Mouse (Mus musculus) cerebellum, adult 11 months (tissue): ENCODE data around the gene Suclg1.

Source experiments
- DNase-seq: peaks from one replicate; pipeline ENCODE4 v3.0.0; 2022

Suclg1 gene

DNA sequence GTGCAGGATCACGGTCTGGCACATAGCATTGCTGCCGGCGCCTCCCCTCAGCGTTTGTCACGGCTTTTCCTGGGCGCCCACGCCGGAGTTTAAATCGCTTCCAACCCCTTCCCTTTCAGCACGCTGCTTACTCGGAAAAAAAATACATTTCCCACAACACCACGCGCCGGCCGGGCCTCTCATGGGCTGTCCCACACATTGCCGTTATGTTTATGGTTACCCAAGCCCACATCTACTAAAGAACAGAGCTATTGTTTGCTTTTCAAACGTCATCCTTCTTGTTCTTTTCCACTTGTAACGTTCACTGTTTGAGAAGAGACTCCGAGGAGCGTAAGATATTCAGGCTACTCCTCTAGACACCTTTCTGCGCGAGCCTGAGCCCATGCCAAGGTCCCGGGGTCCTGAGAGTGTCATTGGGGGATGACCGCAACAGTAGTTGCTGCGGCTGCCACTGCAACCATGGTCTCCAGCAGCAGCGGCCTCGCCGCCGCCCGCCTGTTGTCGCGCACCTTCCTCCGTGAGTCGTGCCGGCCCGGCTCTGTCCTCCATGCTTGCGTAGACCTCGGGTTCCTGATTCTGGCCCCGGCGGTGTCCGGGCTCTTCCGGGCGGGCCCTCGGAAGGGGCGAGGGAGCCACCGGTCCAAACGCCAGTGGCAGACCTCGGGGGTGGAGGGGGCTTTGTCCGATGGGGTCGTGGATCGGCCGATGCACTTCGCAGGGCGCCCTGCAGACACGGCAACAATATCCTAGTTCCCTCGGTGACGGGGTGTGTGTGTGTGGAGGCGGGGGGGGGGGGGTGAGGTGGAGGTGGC, at the start of gene Suclg1:
Gene Suclg1, plus strand, starts transcription at position 146 of the 812 bp plus-strand sequence.
- DNase-seq: peak; percentile 85

- no peak for DNase-seq
Observed at GRCm38 (mm10) chr6:73203724-73204123, 44.5 kb upstream of the Suclg1 start.

DNA sequence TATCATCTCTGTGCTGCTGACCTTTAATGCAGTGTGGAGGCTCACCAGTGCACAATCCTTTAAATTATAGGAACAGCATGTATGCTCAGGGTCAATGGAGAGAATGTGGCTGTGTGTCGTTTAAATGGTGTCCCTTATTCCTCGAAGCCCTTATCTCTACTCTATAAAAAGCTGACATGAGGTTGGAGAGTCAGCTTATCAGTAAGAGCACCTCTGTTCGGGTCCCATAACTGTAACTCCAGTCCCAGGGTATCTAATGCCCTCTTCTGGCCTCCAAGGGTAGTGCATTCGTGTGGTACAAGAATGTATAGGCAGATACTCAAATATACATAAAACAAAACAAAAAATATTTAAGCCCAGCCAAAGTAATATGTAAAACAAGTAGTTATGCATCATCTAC, 43.2 kb upstream of the Suclg1 start:
- DNase-seq: no peak

GRCm38 (mm10) chr6:73209598-73209997, 38.6 kb upstream of the Suclg1 start:
- DNase-seq: no peak

DNA sequence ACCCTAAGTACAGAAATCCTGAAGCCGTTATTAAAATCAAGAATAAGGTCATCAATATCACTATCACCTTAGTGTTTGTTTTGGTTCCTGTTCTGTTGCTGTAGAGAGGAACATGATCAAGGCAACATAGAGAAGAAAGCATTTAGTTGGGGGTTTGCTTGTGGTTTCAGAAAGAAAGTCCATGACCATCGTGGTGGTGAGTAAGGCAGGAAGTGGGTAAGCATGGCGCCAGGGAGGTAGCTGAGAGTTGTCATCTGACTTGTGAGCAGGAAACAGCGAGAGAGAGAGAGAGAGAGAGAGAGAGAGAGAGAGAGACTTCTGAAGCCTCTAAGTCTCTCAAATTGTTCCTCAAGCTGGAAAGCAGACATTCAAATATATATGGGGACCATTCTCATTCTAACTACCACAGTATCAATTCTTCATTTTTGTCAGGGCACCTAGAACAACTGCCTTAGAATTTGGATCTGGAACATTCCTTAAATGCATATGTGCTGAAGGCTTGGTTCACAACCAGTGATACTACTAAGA, 37.7 kb upstream of the Suclg1 start:
- no peak for DNase-seq

GRCm38 (mm10) chr6:73211036-73211435, 37.1 kb upstream of the Suclg1 start:
- no peak for DNase-seq

- no peak for DNase-seq
Observed at GRCm38 (mm10) chr6:73211602-73212001, 36.6 kb upstream of the Suclg1 start.

- peak; percentile 84 for DNase-seq
Observed at GRCm38 (mm10) chr6:73221189-73221957, 26.8 kb upstream of the Suclg1 start, which contains the start of gene Dnah6. TSS of gene Dnah6 (minus strand) at chr6:73221651.

DNA sequence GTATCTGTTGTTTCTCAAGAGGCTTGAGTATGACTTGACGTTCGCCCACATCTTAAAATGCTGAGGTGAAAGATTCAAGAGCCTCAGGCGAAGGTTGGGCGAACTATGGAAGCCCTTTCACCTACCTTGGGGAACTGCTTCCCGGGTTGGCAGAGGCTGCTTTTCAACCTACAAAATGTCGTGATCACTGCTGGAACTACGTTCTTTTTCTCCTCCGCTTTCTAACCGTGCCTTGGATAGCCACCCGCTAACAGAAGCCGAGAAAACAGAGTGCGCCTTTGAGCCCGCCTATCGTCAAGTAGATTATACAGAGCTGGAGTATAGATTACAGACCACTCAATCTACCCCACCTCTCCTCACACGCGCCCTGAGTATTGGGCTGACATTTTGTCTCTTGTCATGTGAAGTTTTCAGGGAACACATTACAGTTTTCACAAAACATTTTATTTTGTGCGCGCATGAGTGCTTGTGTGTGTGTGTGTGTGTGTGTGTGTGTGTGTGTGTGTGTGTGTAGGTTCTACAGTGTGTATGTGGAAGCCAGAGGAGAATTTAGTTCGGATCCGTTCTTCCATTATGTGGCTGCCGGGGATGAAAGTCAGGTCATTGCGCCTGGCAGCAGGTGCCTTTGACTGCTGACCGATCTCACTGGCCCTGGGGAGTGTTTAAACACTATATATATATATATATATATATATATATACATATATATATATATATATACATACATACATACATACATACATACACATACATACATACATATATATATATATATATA, 26.0 kb upstream of the Suclg1 start:
- no peak for DNase-seq

GRCm38 (mm10) chr6:73222841-73223526, 25.2 kb upstream of the Suclg1 start:
- peak; percentile 26 for DNase-seq

DNA sequence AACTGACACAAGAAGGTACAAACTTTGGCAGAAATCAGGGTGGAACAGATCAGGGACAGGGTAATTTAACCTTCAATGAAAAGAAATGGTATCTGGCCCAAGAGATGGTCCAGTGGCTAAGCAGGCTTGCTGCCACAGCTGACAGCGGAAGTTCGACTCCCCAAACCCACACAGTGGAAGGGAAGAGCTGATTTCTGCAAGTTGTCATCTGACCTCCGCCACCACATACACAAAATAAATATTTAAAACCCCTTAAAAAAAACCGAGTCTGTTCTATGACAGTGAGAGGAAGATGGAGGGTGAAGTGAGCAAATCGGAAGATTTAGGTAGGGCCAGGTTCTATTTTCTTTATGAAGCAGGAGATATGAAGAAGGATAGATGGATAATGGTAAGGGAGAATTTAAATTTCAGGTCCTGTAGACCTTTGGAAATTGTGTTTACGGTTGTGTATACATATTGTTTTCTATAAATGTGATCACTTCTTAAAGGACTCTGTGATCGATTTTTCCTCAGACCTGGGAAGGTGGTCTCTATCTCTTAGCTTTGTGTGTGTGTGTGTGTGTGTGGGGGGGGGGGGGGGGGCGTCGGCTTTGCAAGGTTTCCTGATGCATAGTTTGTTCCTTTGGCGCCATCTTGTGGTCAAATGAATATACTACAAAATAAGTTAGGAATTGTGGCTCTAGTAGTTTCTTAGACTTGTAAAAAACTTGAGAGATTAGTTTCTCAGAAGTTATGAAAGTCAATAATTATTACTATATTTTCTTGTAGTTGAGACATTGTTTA, 20.6 kb upstream of the Suclg1 start:
- no peak for DNase-seq

GRCm38 (mm10) chr6:73228408-73228807, 19.8 kb upstream of the Suclg1 start:
- no peak for DNase-seq

DNA sequence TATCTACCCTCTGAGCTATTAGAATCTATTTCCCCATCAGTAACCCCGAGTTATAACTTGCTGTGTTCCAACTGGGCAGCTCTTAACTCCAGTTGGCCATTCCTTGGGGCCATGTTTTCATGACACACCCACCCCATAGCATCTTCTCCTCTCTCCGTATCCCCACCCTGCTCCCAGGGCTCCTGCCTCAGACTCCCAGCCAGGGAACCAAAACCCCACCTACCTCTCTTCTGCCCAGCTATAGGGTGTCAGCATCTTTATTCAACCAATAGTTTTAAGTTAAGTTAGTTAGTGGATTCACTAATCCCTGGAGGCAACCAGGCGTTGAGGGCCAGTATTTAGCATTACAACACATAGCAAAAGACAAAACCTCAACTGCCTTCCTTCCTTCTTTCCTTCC, 19.3 kb upstream of the Suclg1 start:
- no peak for DNase-seq

- DNase-seq: no peak
Observed at GRCm38 (mm10) chr6:73232152-73232584, 16.0 kb upstream of the Suclg1 start.

DNA sequence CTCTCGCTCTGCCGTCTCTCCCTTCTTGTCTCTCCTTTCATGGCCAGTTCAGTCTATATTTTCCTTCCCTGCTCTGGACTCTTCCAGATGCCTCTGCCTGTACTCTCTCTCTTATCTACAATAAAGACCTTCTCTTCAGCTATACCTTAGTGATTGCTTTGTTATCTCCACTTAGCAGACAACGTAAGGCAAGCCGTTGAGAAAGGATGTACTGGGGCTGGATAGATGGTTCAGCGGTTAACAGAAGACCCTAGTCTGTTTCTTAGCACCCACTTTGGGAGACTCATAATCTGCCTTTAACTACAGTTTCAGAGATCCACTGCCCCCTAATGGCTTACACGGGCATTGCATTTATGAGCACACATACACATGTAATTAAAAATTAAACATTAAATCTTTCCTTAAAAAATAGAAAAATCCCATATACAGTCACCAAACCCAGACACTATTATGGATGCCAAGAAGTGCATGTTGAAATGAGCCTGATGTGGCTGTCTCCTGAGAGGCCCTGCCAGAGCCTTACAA, 14.9 kb upstream of the Suclg1 start:
- DNase-seq: no peak

DNA sequence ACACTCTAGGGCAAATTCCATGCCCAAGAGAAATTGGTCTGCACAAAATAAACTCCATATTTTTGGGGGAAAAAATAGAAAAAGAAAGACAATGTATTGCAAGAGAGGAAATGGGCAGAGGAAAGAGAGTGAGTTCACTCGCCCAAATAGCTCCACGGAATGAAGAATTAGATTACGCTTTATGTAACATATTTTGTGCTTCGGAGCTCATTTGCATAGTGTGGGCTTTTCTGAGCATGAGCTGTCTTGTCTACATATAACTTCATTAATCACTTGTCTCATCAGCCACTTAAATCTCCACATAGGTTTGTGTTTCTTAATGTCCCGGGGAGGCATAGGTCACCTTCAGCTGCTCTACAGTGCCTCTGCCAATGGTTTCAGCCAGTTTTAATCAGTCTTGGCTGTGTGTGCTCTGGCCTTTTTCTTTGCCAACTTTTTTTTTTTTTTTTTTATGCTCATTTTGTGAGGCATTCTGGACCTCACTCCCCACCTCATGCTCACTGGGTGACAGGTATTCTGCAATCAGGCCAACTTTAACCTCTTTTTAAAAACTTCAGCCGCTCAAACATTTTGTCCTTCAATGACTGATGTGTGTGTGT, 13.8 kb upstream of the Suclg1 start:
- no peak for DNase-seq

- no peak for DNase-seq
Observed at GRCm38 (mm10) chr6:73235650-73236049, 12.5 kb upstream of the Suclg1 start.

- no peak for DNase-seq
Observed at GRCm38 (mm10) chr6:73246821-73247220, 1.4 kb upstream of the Suclg1 start.

DNA sequence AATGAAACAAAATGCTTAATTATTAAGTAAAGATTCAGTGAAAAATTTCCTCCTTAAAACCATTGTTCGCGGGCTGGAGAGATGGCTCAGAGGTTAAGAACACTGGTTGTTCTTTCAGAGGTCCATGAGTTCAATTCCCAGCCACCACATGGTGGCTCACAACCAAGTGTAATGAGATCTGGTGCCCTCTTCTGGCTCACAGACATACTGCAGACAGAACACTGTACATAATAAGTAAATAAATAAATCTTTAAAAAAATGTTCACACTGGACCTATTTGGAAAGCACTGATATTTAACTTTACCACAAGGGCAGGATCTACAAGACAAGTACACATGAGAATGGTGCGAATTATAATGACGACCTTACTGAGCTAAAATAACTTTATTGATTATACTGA, 730 bp upstream of the Suclg1 start:
- no peak for DNase-seq

- DNase-seq: peak; percentile 47
Observed at GRCm38 (mm10) chr6:73249049-73249422, 854 bp downstream of the Suclg1 start.

DNA sequence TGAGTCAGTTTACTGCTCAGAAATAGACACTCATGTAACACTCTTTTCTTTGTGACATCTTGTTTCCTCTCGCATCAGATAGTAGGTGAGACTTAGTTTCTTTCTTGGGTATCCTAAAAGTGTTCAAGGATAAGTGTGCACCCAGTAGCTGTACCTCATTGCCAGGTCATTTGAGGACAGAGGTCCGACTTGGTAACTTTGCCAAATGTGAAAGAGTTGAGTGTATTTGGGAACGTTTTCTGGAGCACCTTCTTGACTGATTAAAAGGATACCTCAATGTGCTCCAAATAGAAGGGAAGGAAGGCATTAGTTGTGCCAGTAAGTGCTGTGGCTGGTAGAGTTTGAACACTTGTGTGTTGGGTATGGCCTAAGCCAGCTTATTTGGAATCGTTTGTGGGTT, 1.7 kb downstream of the Suclg1 start:
- DNase-seq: no peak
